Mouse (Mus musculus): ENCODE data around the gene Clca3a2.
"Not testable (repeated sequence)": the region's sequence is repeated elsewhere in the genome, so short reads cannot be mapped to it uniquely, and the experiment has no call there.

The Clca3a2 gene

DNA sequence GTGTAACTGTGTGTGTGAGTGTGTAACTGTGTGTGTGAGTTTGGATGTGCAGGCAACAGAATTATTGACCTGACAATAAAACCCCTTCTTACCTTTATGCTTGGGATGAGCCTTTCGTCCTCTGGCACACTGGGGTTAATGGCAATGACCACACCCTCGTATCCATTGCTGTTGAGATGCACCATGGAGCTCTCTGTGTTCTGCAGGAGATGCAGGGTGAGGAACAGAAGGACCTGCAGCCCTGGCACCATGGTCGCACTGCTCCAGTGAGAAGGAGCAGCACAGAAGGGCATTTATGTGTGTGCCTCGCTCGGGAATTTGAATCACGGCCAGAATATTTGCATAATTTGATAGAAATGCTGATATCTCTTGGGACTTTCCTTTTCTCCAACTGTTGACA lies at the start of gene Clca3a2:
Gene Clca3a2, minus strand, starts transcription at position 276 of the 400 bp plus-strand sequence.
- DNase-seq (ENCODE audit: low spot score in 2 of 2): not testable (repeated sequence)

DNA sequence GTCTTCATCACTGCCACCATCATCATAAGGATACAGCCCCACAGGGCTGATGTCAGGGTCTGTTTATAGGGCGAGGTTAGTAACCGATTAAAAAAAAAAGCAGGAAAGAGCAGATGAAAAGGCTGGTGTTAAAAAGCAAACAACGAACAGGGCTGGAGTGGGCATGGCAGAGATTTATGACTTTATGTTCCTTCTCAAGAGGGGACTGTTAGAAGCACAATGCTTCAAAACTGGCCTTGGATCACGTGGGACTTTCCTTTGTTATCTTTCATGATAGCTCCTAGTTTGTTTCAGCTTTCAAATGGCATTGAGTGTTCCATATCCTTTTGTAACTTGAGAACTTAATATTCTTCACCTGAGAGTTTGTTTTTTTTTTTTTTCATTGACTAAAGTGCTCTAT lies 30.3 kb upstream of the Clca3a2 start:
- DNase-seq (ENCODE audit: low spot score in 2 of 2): no peak

DNA sequence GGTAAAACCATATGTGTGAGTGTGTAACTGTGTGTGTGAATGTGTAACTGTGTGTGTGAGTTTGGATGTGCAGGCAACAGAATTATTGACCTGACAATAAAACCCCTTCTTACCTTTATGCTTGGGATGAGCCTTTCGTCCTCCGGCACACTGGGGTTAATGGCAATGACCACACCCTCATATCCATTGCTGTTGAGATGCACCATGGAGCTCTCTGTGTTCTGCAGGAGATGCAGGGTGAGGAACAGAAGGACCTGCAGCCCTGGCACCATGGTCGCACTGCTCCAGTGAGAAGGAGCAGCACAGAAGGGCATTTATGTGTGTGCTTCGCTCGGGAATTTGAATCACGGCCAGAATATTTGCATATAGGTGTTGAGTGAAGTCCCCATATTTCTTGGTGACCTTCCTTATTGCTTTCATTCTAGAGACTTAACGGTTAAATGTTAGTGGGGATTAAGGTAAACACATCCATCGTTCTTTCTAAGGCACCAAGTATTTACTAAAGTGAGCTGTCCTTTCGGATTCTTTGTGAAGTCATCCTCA lies 29.8 kb upstream of the Clca3a2 start, which contains the start of gene Clca3b:
Gene Clca3b, minus strand, starts transcription at position 344 of the 543 bp plus-strand sequence.
- DNase-seq (ENCODE audit: low spot score in 2 of 2): not testable (repeated sequence)

DNA sequence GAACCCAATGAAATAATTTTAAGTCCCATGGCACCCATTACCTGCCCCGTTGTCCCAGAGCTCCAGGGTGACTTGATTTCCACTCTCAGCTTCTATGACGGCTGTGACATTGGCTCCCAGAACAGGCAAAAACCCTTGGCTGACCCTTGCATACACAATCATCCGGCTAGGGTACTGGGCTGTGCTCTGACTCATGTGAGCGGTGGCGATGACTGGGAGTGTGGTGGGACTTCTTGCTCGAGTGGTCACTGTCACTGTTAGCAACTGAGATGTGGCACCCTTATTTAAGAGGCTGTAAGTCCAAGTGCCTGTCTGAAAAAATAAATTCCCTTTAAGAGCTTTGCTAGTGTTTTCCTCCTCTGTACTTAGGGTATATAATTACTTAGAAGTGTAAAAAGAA lies 8.0 kb upstream of the Clca3a2 start:
- no peak for DNase-seq (ENCODE audit: low spot score in 2 of 2)

DNA sequence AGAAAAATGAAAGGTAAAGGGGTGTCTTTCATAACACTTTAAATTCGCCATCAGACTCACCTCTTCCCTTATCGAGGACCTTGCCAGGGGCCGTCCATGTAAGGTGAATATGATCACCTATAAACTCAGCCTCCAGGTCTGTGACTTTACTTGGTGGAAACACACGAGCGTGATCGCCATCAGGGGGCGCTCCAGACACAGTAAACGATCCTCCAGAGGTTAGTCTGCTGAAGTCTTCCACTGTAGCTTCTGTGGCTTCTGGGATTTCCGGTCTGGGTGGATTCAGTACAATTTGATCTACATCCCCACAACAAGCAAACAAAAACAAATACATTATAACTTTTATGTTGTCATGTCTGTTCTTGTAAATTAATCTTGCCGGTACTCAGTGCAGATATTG lies 5.9 kb upstream of the Clca3a2 start:
- DNase-seq (ENCODE audit: low spot score in 2 of 2): peak; percentile 33 to 77

DNA sequence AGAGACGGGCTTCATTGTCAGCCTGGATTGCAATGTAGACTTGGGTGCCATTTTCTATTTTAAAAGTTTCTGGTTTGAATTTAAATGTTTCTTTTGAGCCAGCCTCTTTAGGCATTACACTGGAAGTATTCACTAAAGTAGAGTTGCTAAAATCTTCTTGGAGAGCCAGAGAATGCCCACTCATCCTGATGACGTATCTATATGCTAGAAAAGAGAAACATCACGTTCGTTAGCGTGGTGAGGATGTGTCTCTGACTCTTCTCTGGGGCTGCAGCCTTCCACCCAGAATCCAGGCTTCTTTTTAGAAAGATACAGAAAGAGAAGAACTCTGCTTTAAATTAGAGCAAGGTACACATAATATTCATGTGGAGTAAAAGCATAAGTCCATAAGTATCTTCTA lies 4.0 kb upstream of the Clca3a2 start:
- no peak for DNase-seq (ENCODE audit: low spot score in 2 of 2)

DNA sequence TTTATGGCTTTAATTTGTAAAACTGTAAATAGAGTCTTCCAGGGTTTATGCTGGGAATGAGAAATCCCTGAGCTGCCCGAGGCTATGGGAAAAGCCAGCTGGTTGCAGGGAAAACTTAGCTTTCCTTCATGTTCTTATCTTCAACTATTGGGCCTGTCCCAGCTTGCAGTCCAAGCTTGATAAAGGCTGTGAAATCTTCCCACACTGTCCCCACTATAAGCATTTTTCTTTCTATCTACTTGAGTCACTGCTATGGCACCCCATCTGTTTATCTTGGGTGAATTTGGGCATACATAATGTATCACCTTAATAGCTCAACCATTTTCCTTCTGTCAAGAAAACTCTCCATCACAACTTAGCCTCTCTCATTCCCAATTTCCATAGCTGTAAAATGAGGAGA lies 1.3 kb upstream of the Clca3a2 start:
- DNase-seq (ENCODE audit: low spot score in 2 of 2): no peak

DNA sequence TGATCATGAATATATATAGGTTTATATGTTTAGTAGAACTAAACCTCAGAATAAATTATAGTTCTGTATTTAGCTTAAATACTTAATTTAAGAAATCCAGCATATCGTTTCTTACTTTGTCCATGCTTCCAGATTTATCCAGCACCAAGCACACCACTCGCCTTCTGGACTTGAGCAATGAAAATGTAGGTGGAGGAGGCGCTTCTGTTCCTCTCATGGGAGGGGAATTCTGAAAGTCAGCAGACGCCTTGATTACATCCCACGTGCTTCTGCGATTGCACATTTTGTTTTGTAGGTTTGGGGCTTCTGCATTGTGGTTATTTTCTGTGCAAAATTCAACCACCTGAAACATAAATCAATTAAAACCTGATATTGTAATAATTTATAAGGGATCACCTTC lies 6.0 kb downstream of the Clca3a2 start:
- DNase-seq (ENCODE audit: low spot score in 2 of 2): not testable (repeated sequence)

DNA sequence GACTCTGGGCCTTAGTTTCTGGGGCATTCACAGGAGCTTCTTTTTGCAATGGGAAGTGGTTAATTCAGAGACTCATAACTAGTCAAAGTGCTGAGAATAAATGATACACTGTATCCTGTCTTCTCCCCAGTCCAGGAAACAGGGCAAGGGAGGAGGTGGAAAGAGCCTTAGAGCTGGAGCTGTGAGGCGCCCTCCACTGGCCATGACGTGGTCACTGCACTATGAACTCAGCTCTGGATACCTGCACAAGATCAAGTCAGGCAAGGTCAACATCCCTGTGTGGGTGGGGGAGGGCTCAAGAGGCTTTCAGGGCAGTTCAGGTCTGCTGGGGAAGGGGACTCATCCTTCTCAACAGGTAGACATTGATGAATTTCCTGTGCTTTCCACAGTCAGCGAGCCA lies 7.5 kb downstream of the Clca3a2 start:
- DNase-seq (ENCODE audit: low spot score in 2 of 2): no peak

DNA sequence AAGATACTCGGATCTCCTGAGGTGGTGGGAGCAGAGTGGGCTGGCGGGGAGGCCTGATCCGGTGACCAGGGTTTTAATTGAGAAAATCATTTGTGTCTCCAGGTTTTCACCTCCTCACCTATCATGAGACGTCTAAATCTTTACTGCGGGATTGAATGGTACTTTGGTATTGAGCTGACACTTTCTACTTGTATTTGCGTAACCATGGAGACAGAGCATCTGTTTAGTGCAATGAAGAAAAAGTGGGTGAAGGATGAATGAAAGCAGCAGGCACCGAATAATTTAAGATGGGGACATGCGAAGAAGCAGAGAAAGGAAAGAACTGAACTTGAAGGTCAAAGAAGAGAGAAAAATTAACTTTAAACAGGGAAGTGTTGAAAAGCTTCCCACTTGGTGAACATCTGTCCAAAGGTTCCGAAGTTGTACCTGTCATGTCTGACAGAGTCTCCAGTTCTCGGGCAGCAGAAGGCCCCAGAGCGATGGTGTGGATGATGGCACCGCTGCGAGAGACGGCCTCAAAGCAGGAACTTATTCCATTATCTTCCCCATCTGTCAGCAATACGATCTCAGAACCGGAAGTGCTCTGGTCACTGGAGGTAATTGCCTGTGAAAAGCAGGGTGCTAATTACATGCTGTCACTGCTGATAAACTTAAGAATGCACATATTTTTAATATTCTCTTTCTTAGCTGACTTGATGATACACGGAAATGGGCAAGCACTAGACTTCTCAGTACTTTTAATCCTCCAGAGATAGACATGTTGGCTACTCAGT lies 11.0 kb downstream of the Clca3a2 start:
- DNase-seq (ENCODE audit: low spot score in 2 of 2): not testable (repeated sequence)

DNA sequence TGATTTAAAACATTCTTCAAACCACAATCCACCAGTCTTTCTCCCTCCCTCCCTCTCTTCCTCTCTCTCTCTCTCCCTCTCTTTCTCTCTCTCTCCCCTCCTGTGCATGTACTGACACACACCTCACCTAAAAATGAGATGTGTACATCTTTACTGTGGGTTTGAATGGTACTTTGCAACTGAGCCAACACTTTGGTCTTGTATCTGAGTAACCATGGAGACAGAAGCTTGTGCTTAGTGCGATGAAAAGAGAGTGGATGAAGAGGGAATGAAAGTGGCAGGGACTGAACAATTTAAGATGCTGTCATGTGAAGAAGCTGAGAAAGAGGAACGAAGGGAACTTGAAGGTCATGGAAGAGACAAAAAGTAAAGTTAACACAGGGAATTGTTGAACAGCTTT lies 12.7 kb downstream of the Clca3a2 start:
- DNase-seq (ENCODE audit: low spot score in 2 of 2): not testable (repeated sequence)

DNA sequence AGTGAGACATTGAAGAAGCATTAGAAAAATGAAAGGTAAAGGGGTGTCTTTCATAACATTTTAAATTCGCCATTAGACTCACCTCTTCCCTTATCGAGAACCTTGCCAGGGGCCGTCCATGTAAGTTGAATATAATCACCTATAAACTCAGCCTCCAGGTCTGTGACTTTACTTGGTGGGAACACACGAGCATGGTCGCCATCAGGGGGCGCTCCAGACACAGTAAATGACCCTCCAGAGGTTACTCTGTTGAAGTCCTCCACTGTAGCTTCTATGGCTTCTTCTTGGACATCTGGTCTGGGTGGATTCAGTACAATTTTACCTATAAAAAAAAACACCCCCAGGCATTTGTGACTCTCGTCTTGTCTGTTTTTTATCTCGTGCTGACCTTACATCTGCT lies 17.4 kb downstream of the Clca3a2 start:
- DNase-seq (ENCODE audit: low spot score in 2 of 2): peak in 1 of 2 experiments; percentile 50

DNA sequence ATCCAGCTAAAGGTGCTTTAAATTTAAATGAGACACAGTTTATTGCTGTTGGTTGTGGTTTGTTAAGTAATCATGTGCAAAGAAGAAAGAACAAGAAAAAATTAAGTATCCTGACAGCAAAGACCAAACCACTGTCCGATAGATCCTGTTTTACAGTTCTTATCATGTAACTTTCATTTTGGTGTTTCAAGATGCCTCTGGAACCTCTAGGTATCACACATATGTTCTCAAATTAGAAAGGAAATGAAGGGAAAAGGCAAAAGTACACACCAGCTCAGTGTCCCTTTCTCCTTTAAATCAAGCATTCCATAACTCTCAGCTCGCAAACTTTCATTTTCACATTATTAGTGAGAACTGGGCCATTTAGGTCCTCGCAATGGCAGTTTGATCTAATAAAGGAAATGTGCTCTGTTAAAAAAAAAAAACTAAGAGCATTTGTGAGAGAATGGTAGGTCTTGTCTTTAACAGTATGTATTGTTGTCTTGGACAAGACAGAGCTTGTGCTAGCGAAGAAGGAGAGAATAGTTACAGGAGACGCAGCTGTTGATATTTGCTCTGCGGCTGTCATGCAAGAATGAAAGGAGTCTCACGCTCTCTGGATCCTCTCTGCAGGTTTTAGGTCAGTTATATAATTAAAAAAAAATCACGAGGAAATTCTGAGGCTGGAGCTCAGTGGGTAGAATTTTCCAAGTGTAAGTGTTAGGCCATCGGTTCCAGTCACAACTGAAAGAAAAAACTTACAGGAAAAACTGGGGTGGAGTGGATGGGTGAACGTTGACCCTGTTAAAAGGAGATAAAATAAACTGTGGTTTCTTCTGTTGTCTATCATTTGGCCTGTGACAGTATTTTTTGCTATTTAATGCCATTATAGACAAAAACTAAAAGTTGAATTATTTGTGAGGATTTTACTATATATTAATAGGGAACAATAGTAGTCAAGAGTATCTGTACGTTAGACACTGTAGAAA lies 33.8 kb downstream of the Clca3a2 start:
- no peak for DNase-seq (ENCODE audit: low spot score in 2 of 2)

DNA sequence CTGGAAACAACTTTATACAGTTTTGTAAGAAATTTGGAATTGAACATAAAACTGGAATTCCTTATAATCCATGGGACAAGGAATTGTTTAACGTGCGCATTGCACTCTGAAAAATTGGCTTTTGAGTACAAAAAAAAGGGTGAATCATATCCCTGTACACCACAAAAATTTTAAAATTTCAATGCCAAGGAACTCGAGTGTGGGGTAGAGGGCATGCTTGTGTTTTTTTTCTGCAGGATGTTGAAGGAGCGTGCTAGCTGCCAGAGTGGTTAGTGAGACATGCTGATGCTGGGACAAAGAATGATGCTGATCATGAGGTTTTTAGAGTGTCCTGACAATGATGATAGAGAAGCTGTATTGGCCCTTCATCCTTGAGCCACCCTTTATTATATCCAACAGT lies 54.1 kb downstream of the Clca3a2 start:
- no peak for DNase-seq (ENCODE audit: low spot score in 2 of 2)

DNA sequence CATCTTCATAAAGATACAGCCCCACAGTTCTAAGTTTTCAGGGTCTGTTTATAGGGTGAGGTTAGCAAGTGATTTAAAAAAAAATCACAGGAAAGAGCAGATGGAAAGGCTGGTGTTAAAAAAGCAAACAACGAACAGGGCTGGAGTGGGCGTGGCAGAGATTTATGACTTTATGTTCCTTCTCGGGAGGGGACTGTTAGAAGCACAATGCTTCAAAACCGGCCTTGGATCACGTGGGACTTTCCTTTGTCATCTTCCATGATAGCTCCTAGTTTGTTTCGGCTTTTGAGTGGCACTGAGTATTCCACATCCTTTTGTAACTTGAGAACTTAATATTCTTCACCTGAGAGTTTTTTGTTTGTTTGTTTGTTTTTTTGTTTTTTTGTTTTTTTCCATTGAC lies 57.8 kb downstream of the Clca3a2 start:
- no peak for DNase-seq (ENCODE audit: low spot score in 2 of 2)

DNA sequence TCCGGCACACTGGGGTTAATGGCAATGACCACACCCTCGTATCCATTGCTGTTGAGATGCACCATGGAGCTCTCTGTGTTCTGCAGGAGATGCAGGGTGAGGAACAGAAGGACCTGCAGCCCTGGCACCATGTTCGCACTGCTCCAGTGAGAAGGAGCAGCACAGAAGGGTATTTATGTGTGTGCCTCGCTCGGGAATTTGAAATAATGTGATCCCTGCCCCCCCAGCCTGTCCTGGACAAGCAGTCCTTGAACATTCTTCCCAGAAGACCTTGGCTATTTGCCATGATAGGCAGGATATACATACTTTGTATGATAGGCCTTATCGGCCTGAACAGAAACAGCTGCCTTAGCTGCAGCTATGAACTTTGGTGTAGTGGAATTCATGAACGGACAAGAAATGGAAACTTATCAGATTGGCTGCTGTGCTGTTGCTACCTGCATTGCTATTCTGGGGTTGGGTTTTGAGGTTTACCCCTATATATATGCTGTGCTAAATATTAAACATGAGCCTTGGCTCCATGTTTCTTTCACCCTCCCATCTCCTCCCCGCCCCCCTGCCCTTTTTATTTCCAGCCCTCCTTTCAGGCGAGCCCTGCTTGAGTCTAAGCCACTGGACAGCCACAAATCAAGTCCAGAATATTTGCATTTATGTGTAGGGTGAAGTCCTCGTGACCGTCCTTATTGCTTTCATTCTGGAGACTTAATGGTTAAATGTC lies 58.5 kb downstream of the Clca3a2 start, which contains the start of gene Clca3a1:
Gene Clca3a1, minus strand, starts transcription at position 386 of the 718 bp plus-strand sequence.
- peak in 1 of 2 experiments; percentile 35 for DNase-seq (ENCODE audit: low spot score in 2 of 2)

DNA sequence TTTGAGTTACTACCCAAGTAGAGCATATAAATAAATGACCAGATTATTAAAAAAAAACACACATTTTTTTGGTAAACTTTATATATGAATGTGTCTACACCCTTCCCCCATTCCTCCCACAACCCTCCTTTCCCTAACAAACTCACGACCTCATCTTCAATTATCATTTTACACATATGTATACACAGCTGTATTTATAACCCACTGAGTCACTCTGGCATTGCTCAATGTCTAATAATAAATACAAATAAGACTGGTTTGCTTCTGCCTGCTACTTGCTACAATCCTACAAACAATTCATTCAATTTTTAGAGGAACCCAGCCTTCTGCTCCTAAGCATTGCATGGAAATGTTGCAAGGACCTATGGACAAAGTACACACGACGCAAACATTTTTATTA lies 59.6 kb downstream of the Clca3a2 start:
- no peak for DNase-seq (ENCODE audit: low spot score in 2 of 2)

DNA sequence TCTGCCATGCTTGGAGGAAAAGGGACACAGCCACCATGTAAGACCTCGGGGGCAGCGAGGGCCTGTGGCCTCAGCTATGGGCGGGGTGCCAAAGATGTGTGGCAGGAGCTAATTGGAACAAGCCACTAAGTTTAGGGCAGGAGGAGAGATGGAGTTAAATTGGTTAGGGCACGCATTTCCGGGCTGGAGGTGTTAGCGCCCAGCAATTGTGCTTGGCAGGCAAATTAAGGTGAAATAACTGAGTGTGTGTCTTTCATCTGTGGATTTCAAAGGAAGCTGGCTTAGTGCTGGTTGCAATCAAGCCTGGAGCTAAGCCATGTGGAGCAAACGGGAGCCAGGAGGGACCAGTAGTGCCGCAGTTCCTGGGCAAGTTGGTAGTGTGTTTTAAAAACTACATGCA lies 63.2 kb downstream of the Clca3a2 start:
- DNase-seq (ENCODE audit: low spot score in 2 of 2): not testable (repeated sequence)

DNA sequence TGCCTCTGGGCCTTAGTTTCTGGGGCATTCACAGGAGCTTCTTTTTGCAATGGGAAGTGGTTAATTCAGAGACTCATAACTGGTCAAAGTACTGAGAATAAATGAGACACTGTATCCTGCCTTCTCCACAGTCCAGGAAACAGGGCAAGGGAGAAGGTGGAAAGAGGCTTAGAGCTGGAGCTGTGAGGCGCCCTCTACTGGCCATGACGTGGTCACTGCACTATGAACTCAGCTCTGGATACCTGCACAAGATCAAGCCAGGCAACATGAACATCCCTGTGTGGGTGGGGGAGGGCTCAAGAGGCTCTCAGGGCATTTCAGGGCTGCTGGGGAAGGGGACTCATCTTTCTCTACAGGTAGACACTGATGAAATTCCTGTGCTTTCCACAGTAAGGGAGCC lies 66.2 kb downstream of the Clca3a2 start:
- DNase-seq (ENCODE audit: low spot score in 2 of 2): peak in 1 of 2 experiments; percentile 49

DNA sequence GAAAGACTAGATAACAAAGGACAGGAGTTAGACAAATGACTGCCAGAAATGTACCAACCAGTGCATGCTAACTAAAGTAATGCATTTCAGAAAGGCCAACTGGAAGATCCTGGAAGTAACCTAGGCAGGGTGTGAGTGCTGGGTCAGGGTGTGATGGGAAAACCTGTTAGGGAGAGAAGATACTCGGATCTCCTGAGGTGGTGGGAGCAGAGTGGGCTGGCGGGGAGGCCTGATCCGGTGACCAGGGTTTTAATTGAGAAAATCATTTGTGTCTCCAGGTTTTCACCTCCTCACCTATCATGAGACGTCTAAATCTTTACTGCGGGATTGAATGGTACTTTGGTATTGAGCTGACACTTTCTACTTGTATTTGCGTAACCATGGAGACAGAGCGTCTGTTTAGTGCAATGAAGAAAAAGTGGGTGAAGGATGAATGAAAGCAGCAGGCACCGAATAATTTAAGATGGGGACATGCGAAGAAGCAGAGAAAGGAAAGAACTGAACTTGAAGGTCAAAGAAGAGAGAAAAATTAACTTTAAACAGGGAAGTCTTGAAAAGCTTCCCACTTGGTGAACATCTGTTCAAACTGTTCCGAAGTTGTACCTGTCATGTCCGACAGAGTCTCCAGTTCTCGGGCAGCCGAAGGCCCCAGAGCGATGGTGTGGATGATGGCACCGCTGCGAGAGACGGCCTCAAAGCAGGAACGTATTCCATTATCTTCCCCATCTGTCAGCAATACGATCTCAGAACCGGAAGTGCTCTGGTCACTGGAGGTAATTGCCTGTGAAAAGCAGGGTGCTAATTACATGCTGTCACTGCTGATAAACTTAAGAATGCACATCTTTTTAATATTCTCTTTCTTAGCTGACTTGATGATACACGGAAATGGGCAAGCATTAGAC lies 70.0 kb downstream of the Clca3a2 start:
- DNase-seq (ENCODE audit: low spot score in 2 of 2): not testable (repeated sequence)

Data from spleen, postnatal 10 days (tissue).